Mouse (Mus musculus): ENCODE measurements around the gene Abhd17a. TPM values are rescaled to one million over a fixed set of nuclear protein-coding genes. Genes with fewer than 3 reads are reported as not detected.

Gene Abhd17a
- polyA plus RNA-seq, 1 experiment from 2014 or later, result 89.6 TPM

DNA sequence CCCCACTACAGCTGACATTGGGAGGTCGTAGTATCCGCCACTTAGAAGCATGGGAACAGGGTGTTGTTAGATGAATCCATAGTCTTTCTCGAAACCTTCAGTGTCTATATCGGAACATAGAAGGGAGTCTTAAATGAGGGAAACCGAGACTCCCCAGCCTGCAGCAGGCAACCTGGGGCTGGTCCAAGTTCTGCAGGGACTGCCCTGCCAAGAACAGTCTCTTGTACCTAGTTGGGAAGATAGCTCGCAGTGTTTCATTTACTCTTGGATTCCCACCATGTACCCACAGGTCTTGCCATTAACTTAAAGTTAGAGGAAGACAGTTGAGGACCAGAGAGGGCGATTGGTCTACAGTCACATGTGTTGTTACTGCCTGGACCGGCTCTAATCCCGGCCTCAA lies 30.2 kb upstream of the Abhd17a start:
- 90% methylated on average over 9 of the region's 9 CpGs for WGBS

DNA sequence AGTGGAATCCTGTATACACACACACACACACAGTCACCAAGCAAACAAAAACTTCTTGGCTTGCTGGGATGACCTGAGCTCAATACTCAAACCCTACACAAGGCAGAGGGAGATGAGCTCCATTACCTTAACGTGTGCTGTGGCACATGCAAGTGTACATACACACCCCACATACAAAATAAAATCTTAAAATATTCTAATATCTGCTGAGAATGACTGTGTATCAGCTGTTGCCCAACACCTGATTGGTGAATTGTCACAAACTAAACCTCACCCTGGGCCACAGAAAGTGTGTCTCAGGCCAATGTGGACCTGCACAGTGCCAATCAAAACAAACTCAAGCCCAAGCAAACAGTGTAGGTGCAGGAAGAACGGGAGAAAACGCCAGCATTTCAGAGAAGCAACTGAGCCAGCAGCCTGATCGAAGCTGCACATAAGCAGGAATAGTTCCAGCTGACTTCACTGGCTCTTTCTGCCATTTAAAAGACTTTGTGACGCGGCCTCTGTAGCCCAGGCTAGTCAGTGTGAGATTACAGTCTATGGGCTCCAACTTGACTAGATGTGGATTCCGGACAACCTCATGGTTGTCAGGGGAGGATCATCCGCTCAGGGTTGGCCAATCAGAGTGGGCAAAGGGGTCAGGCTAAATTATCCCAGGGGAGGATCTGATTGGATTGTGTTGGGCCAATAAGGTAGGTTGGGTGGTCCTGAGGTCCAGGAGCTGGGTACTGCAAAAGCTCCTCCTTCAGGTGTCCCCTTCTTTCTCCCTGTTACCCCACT lies 29.5 kb upstream of the Abhd17a start:
- Histone ChIP-seq H3K27ac (no peak overlapping the region), H3K27me3 (no peaks in the 10 kb centered on the region), H3K4me1 (peaks cover 23% of the 10 kb centered on the region), H3K9ac (no peak overlapping the region), H3K4me3 (replicated peaks) (no peak overlapping the region), H3K9me3 (no peaks in the 10 kb centered on the region), H3K4me2 (no peak overlapping the region), H3K36me3 (replicated peaks) (peaks cover 15% of the 10 kb centered on the region)
- no peak for ATAC-seq (ENCODE audit: low FRiP score)
- 31% methylated on average over 8 of the region's 8 CpGs for WGBS

More for the DNA sequence above, 30.2 kb upstream of the Abhd17a start:
- ATAC-seq (ENCODE audit: low FRiP score), result no peak
- peaks cover 8% of the 10 kb centered on the region for H3K36me3 ChIP-seq (replicated peaks)
- H3K4me3 ChIP-seq (replicated peaks), result no peak overlapping the region
- peaks cover 30% of the 10 kb centered on the region for H3K4me1 ChIP-seq
- no peaks in the 10 kb centered on the region for H3K27me3 ChIP-seq
- H3K9me3 ChIP-seq, result no peaks in the 10 kb centered on the region
- no peak overlapping the region for H3K27ac ChIP-seq
- no peak overlapping the region for H3K4me2 ChIP-seq
- no peak overlapping the region for H3K9ac ChIP-seq

DNA sequence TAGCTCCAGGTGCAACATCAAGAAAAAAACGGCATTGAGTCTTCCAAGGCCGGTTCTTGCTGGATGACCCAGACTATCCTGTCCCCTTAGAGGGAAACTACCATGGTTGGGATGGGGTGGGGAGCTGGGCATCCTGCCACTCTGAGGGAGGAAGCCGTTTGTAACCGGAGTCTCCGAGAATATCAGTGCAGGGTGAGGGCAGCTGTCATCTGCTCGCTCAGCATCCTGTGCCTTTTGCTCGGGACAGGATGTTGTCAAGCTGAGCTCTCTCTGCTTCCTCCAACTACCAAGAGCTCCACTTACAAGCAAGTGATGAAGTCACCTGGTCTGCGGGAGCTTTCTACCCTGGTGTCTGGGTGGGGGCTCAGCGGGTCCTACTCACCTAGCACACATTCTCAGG lies 28.0 kb upstream of the Abhd17a start:
- Histone ChIP-seq H3K36me3 (replicated peaks) (peaks cover 28% of the 10 kb centered on the region), H3K4me2 (no peak overlapping the region), H3K27ac (no peak overlapping the region), H3K9me3 (no peaks in the 10 kb centered on the region), H3K4me1 (peaks cover 8% of the 10 kb centered on the region), H3K4me3 (replicated peaks) (no peak overlapping the region), H3K9ac (no peak overlapping the region), H3K27me3 (no peaks in the 10 kb centered on the region)
- no peak for ATAC-seq (ENCODE audit: low FRiP score)
- 88% methylated on average over 9 of the region's 9 CpGs for WGBS

DNA sequence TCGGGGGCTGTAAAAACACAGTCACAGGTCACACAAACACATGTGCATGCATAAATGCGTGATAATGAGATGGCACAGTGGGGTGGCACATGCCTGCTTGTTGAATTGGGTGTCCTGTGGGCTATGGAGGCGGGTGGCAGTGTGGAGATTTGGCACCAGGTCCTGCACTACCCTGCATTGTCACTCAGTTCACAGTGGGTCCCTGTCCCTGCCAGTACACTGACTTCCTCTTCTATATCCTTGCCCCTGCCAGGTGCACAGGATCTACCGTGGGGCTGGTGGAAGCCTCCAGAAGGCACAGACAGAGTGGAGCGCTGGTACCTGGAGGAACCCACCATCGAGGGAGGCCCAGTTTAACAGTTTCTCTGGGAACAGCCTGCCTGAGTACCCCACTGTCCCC lies 24.2 kb upstream of the Abhd17a start:
- Histone ChIP-seq H3K27me3 (no peaks in the 10 kb centered on the region), H3K36me3 (replicated peaks) (peaks cover 62% of the 10 kb centered on the region), H3K9ac (no peak overlapping the region), H3K4me1 (no peaks in the 10 kb centered on the region), H3K9me3 (no peaks in the 10 kb centered on the region), H3K4me3 (replicated peaks) (no peak overlapping the region), H3K4me2 (no peak overlapping the region), H3K27ac (no peak overlapping the region)
- WGBS, result 90% methylated on average over 6 of the region's 6 CpGs
- ATAC-seq (ENCODE audit: low FRiP score), result no peak

DNA sequence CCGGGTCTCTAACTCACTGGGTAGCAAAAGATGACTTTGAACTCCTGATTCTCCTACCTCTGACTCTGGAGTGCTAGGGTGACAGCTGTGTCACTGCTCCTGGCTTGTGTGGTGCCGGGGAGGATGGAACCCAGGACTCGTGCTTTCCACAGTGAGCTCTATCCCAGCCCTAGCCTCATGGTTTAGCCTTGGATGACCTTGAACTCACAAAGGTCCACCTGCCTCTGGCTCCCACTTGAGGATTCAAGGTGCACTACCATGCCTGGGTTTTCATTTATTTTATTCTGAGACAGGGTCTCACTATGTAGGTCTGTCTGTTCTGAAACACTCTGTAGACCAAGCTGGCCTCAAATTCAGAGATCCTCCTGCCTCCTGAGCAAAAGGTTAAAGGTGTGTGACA lies 23.7 kb upstream of the Abhd17a start:
- no peak for ATAC-seq (ENCODE audit: low FRiP score)
- Histone ChIP-seq H3K4me3 (replicated peaks) (no peak overlapping the region), H3K27me3 (no peaks in the 10 kb centered on the region), H3K9ac (no peak overlapping the region), H3K4me2 (no peak overlapping the region), H3K4me1 (no peaks in the 10 kb centered on the region), H3K9me3 (no peaks in the 10 kb centered on the region), H3K27ac (no peak overlapping the region), H3K36me3 (replicated peaks) (peaks cover 67% of the 10 kb centered on the region)
- WGBS, result 90% methylated on average over 3 of the region's 3 CpGs

DNA sequence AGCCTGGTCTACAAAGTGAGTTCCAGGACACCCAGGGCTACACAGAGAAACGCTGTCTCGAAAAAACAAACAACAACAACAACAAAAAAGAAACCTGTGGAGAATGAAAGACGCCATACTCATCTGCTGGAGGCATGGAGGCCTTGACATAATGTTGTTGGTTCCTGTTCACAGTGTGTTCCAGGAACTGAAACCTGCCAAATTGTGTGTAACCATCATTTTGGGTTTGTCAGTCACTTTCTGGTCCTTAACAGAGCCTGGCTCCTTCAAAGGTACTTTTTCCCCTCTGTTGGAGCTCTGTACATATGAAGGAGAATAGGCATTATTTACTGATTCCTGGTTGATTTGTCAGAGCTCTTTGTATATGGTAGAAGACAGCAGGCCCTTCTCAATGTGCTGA lies 21.8 kb upstream of the Abhd17a start:
- no peak overlapping the region for H3K4me3 ChIP-seq (replicated peaks)
- no peaks in the 10 kb centered on the region for H3K4me1 ChIP-seq
- no peaks in the 10 kb centered on the region for H3K27me3 ChIP-seq
- no peak for ATAC-seq (ENCODE audit: low FRiP score)
- 99% methylated on average over 3 of the region's 3 CpGs for WGBS
- no peak overlapping the region for H3K27ac ChIP-seq
- no peak overlapping the region for H3K4me2 ChIP-seq
- H3K9ac ChIP-seq, result no peak overlapping the region
- no peaks in the 10 kb centered on the region for H3K9me3 ChIP-seq
- peaks cover 86% of the 10 kb centered on the region for H3K36me3 ChIP-seq (replicated peaks)

DNA sequence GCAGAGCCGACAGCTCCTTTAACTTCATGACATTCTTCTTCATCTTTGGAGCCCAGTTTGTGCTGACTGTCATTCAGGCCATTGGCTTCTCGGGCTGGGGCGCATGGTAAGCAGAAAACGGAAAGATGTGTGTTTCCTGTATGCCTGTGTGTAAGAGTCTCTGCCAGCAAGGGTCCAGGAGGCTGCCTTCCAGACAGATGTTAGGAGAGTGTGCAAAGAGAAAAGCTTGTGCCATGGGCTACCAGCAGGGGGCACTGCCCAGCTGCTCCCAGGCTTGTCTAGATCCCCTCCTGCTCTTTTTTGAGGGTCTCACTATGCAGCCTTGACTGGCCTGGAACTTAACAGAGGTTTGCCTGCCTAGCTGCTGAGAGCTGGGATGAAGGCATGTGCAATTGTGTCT lies 20.9 kb upstream of the Abhd17a start:
- no peaks in the 10 kb centered on the region for H3K27me3 ChIP-seq
- H3K4me1 ChIP-seq, result no peaks in the 10 kb centered on the region
- no peak overlapping the region for H3K4me3 ChIP-seq (replicated peaks)
- H3K9me3 ChIP-seq, result no peaks in the 10 kb centered on the region
- ATAC-seq (ENCODE audit: low FRiP score), result peak; percentile 25; the same call in 1 of the 2 replicates
- peaks cover 93% of the 10 kb centered on the region for H3K36me3 ChIP-seq (replicated peaks)
- H3K9ac ChIP-seq, result no peak overlapping the region
- H3K4me2 ChIP-seq, result no peak overlapping the region
- no peak overlapping the region for H3K27ac ChIP-seq
- WGBS, result 77% methylated on average over 4 of the region's 4 CpGs

DNA sequence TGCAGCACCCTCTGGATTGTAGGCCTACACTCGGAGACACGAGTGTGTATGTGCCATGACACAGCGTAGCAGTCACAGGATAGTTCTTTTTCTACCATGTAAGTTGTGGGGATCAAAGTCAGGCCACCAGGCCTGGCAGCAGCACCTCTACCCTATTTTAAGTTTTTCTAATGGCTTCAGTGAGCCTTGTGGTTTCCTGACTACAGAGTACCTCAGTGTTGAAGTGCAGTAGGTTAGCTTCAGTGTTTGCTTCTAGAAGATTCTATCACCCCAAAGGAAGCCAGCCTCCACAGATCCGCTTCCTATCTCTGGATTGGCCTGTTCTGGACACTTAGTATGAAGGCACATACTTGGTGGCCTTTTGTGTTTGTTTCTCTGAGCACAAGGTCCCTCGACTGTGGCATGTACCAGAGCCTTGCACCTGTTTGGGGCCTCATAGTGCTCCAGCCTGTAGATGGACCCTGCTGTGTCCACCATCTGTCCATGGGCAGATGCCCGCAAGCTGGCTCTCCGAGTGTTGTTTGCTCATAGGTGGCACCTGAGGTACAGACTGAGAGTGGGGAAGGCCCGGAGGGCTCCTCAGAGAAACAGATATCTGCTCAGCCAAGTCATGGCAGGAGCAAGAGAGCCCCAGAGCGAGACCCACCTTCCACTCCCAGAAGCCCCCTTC lies 20.1 kb upstream of the Abhd17a start:
- H3K4me3 ChIP-seq (replicated peaks), result no peak overlapping the region
- 96% methylated on average over 9 of the region's 9 CpGs for WGBS
- peaks cover under 1% of the 10 kb centered on the region; the same call in 1 of the 2 replicates for H3K4me1 ChIP-seq
- H3K27me3 ChIP-seq, result no peaks in the 10 kb centered on the region
- peaks cover 86% of the 10 kb centered on the region for H3K36me3 ChIP-seq (replicated peaks)
- no peaks in the 10 kb centered on the region for H3K9me3 ChIP-seq
- no peak for ATAC-seq (ENCODE audit: low FRiP score)
- H3K27ac ChIP-seq, result no peak overlapping the region
- no peak overlapping the region for H3K9ac ChIP-seq
- H3K4me2 ChIP-seq, result no peak overlapping the region

DNA sequence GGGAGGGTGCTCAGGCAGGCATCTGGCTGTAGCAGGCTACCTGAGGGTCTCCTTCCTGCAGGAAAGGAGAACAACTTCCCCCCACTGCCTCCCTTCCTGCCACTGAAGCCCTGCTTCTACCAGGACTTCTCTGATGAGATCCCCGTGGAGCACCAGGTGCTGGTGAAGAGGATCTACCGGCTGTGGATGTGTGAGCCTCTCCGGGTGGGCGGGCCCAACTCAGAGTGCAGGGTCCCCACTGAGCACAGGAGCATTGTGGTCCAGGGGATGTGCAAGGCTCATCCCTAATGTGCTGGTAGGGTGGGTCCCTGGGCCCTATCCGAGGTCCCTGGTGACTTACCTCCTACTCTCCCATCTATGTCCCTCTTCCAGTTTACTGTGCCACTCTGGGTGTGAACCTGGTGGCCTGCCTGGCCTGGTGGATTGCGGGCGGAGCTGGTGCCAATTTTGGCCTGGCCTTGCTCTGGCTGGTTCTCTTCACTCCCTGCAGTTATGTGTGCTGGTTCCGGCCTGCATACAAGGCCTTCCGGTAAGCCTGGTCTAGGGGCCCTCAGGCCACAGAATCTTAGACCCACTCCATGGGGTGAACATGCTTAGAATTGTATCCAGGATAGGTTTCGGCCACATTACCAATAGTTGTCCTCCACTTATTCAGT lies 19.3 kb upstream of the Abhd17a start:
- Histone ChIP-seq H3K36me3 (replicated peaks) (peaks cover 77% of the 10 kb centered on the region), H3K4me1 (peaks cover 5% of the 10 kb centered on the region), H3K4me2 (no peak overlapping the region), H3K4me3 (replicated peaks) (no peak overlapping the region), H3K27me3 (no peaks in the 10 kb centered on the region), H3K9me3 (no peaks in the 10 kb centered on the region), H3K27ac (no peak overlapping the region), H3K9ac (no peak overlapping the region)
- 90% methylated on average over 10 of the region's 10 CpGs for WGBS
- ATAC-seq (ENCODE audit: low FRiP score), result no peak

DNA sequence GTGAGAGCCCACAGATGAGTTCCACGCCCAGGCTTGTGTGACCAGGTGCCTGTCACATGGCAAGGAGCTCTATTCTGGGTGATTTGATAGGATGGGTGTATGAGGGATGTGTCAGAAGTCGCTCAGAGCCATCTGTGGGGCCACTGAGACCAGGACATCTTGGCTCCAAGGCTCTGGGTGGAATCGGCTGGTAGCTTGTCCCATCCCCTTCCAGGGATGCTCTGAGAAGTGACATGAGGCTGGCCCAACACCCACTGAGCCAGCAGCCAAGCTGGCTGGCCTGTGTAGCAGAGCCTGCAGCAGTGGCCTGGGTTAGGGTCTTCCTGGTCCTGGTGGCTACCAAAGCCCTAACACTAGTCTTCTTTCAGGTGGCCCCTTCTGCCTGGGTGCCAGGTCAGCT lies 18.3 kb upstream of the Abhd17a start:
- Histone ChIP-seq H3K9ac (no peak overlapping the region), H3K9me3 (no peaks in the 10 kb centered on the region), H3K4me1 (peaks cover 15% of the 10 kb centered on the region), H3K27me3 (no peaks in the 10 kb centered on the region), H3K4me2 (no peak overlapping the region), H3K27ac (no peak overlapping the region), H3K4me3 (replicated peaks) (no peak overlapping the region), H3K36me3 (replicated peaks) (peaks cover 70% of the 10 kb centered on the region)
- WGBS, result 100% methylated on average over 3 of the region's 3 CpGs
- ATAC-seq (ENCODE audit: low FRiP score), result no peak

DNA sequence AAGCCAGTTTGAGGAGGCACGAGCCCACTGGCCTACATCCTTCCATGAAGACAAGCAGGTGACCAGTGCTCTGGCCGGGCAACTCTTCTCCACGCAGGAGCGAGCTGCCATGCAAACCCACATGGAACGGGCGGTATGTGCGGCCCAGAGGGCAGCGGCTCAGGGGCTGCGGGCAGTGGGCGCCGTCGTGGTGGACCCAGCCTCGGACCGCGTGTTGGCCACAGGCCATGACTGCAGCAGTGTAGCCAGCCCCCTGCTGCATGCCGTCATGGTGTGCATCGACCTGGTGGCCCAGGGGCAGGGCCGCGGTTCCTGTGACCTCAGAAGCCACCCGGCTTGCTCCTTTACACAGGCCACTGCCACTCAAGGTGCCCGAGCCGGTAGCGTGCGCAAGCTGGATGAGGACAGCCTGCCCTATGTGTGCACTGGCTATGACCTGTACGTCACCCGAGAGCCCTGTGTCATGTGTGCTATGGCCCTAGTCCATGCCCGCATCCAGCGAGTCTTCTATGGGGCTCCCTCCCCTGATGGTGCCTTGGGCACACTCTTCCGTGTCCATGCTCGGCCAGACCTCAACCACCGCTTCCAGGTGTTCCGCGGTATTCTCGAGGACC lies 16.7 kb upstream of the Abhd17a start:
- 96% methylated on average over 34 of the region's 34 CpGs for WGBS
- H3K9ac ChIP-seq, result no peak overlapping the region
- H3K4me2 ChIP-seq, result no peak overlapping the region
- no peaks in the 10 kb centered on the region for H3K27me3 ChIP-seq
- peaks cover 55% of the 10 kb centered on the region for H3K36me3 ChIP-seq (replicated peaks)
- no peak overlapping the region for H3K27ac ChIP-seq
- no peak for ATAC-seq (ENCODE audit: low FRiP score)
- H3K4me3 ChIP-seq (replicated peaks), result no peak overlapping the region
- H3K9me3 ChIP-seq, result no peaks in the 10 kb centered on the region
- H3K4me1 ChIP-seq, result peaks cover 23% of the 10 kb centered on the region

DNA sequence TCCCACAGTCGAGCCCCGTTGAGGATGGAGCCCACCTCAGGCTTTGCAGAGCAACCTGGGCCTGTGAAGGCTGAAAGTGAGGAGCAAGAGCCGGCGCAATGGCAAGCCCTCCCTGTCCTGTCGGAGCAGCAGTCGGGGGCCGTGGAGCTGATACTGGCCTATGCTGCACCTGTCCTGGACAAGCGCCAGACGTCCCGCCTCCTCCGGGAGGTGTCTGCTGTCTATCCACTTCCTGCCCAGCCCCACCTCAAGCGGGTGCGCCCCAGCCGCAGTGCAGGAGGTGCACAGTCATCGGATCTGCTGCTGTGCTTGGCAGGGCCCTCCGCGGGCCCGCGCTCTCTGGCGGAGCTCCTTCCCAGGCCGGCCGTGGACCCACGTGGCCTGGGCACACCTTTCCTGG lies 16.2 kb upstream of the Abhd17a start:
- peaks cover 50% of the 10 kb centered on the region for H3K36me3 ChIP-seq (replicated peaks)
- no peak overlapping the region for H3K4me2 ChIP-seq
- H3K27me3 ChIP-seq, result no peaks in the 10 kb centered on the region
- H3K9me3 ChIP-seq, result no peaks in the 10 kb centered on the region
- H3K9ac ChIP-seq, result no peak overlapping the region
- no peak for ATAC-seq (ENCODE audit: low FRiP score)
- H3K4me3 ChIP-seq (replicated peaks), result no peak overlapping the region
- 94% methylated on average over 23 of the region's 23 CpGs for WGBS
- peaks cover 23% of the 10 kb centered on the region for H3K4me1 ChIP-seq
- no peak overlapping the region for H3K27ac ChIP-seq
